Mouse (Mus musculus) CD8-positive naive resting alpha-beta T cell, adult 2 months (primary cell): ENCODE results near the gene Cped1.
"Not testable (repeated sequence)": the region's sequence is repeated elsewhere in the genome, so short reads cannot be mapped to it uniquely, and the experiment has no call there.

Source experiments
- DNase-seq, 2 experiments: peaks; one replicate each; pipeline ENCODE4 v3.0.0; 2022; ENCODE audit warnings: low read depth in 2 of 2, low spot score in 2 of 2

The Cped1 gene

GRCm38 (mm10) chr6:22216276-22216973 is 230.7 kb downstream of the Cped1 start:
- DNase-seq, result no peak

GRCm38 (mm10) chr6:22221134-22221533 is 235.4 kb downstream of the Cped1 start:
- no peak for DNase-seq

DNA sequence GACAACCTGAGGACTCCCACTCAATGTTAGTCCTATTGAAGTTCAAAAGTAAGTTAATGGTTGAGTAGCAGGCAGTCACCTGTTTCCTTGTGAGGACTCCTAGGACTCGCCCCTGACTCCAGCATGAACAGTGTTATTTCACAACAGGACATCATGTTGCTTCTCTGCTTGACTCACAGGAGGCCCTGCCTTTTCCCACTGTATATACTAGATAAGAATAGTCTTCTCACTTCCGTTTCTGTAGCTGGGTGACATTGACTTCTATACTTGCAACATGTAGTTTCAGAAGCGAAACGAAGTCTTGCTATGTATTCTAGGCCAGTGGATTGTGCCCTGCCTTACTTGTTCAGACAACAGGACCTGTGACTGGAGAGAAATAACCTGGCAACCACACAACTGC is 236.4 kb downstream of the Cped1 start:
- DNase-seq, result no peak

DNA sequence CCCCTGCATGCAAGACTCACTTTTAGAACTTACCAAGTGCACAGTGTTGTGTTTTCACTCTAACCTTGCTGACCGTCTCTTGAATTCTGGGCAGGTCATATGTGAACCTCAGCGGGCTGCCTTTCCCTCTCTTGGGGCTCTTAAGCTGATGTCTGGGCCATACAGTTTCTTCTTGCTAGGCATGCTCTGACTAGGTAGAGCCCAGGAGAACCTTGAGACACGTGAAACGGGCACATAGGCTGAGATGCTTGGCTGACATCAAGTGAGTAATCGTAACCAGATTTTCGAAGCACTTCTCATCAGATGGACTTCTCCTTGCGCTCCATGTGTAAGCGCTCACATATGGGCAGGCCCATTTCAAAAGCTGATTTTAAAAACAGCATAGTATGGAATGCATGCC is 237.2 kb downstream of the Cped1 start:
- DNase-seq, result no peak

GRCm38 (mm10) chr6:22224351-22224750 is 238.6 kb downstream of the Cped1 start:
- DNase-seq, result no peak

DNA sequence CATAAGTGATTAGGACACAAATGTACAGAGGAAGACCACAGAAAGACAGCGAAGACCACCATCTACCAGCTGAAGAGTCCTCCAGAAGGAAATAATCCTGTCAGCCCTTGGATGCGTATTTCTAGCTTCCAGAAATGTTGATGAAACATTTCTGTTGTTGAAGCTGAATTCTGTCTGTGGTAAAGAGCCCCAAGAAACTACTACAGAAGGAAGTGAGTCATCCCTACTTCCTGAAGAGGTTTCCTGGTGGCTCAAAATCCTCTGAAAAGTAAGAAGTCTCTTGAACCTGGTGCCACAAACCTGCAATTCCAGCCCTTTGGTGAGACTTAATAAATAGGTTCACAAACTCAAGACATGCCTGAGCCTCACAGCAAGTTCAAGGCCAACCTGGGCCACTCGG is 245.5 kb downstream of the Cped1 start:
- no peak for DNase-seq

GRCm38 (mm10) chr6:22233517-22233916 is 247.8 kb downstream of the Cped1 start:
- DNase-seq, result no peak

- no peak for DNase-seq
Observed at GRCm38 (mm10) chr6:22235133-22235532, 249.4 kb downstream of the Cped1 start.

DNA sequence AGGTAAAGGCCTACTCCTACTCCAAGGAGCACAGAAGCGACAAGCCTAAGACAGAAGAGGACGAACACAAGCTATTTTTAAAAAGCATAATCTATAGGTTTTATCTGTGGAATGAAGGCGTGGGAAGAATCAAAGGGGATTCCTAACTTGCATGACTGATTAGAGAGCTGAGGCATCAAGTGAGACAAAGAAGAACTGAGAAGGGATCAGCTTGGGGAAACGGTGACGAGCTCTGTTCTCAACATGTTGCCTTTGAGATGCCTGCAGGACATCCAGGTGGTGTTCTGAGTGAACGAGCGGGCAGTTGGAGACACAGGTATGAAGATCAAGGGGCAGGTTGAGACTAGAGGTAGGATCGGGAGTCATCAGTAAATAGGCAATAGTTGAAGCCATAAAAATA is 257.6 kb downstream of the Cped1 start:
- DNase-seq, result no peak

DNA sequence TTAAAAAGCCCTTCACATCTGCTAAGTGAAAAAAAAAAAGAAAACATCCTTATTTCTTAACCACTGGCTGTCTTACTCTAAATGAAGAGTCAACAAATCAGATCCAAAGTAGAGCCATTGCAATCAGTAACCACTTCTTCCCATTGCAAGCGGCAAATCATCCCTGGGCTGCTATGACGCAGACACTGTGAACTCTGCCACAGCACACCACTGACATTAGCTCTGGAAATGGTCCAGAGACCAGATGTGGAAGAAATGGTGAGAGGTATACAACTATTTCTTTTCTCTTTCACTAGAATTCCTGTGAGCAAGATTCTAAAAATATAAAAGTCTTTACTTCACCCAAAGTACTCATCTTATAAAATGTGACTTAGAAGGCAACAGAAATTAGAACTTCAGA is 261.0 kb downstream of the Cped1 start:
- DNase-seq, result no peak

- DNase-seq, result no peak
Observed at GRCm38 (mm10) chr6:22258784-22259183, 273.1 kb downstream of the Cped1 start.

- no peak for DNase-seq
Observed at GRCm38 (mm10) chr6:22262519-22262918, 276.8 kb downstream of the Cped1 start.

- not testable (repeated sequence) for DNase-seq
Observed at GRCm38 (mm10) chr6:22264094-22264493, 278.4 kb downstream of the Cped1 start.

DNA sequence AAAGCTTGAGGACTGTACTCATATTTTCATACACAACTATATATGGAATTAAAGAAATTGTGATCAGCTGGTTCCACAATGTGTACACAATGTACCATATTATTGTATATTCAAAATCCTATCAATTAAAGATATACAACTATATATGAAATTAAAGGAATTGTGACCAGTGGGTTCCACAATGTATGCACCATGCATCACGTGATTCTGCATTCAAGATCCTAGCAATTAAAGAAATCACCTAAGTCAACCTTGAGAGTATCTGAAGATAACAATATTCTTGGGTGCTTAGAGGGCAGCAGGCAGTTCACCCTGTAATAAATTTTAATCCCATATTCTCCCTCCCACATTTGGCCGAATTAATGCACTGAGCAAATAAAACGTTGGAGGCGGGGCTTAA is 280.3 kb downstream of the Cped1 start:
- no peak for DNase-seq

GRCm38 (mm10) chr6:22267807-22268667 is 282.3 kb downstream of the Cped1 start:
- DNase-seq, result no peak

GRCm38 (mm10) chr6:22268677-22269076 is 283.0 kb downstream of the Cped1 start:
- no peak for DNase-seq

GRCm38 (mm10) chr6:22269840-22270521 is 284.3 kb downstream of the Cped1 start:
- no peak for DNase-seq

DNA sequence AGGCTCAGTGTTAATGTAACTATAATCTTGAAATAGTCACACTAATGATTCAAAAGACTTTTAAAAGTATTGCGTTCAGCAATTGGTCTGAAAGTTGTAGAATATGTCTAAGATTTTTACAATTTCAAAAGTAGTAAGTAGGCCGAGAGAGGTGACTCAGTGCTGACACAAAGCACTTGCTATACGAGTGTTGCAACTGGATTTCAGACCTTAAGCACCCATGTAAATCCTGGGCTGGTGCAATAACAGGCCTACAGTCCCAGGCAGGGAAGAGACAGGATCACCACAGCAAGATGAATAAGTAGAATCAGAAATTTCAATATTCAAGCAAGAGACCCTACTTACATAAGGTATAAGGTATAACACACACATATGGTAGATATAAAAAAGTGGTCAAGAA is 292.2 kb downstream of the Cped1 start:
- no peak for DNase-seq

GRCm38 (mm10) chr6:22280217-22280861 is 294.6 kb downstream of the Cped1 start:
- DNase-seq, result no peak

GRCm38 (mm10) chr6:22282405-22282804 is 296.7 kb downstream of the Cped1 start:
- DNase-seq, result no peak

GRCm38 (mm10) chr6:22288004-22288736 is 302.5 kb downstream of the Cped1 start, which contains the start of gene Wnt16:
TSS of gene Wnt16 (plus strand) at chr6:22288227.
- DNase-seq, result no peak
